In genomic region chr10:80050244-80050643, GRCm38 (mm10) we compare ENCODE assay signal across 13 mouse cellular contexts. TPM values are rescaled to one million over a fixed set of nuclear protein-coding genes. Genes with fewer than 3 reads are reported as not detected.
DNase-seq lines count a peak whose midpoint lies in the region; ATAC-seq and TF ChIP-seq lines count a peak whose summit lies in the region.
"Had no signal": no experiment of that assay in that cellular context is flagged by ENCODE, and none has a peak within 500 bp of the region (broad histone marks: within the 10 kb centered on the region; RNA-seq: fewer than 3 reads in every experiment).

No protein-coding gene starts in this region.

- intact Hi-C loops in heart, postnatal 36 days (cut with DNase I), result no loop called here

- no peaks in the 10 kb centered on the region for H3K9me3 ChIP-seq in heart, embryonic 13.5 days
- H3K9me3 ChIP-seq in lung, postnatal 0 days (ENCODE audit: low read length), result no peaks in the 10 kb centered on the region
- H3K9me3 ChIP-seq in embryonic facial prominence, embryonic 10.5 days, result no peaks in the 10 kb centered on the region
- no peaks in the 10 kb centered on the region for H3K9me3 ChIP-seq in liver, postnatal 0 days (ENCODE audit: low read length)
- H3K9me3 ChIP-seq: megakaryocyte, embryonic 14.5 days had no signal

- no peak overlapping the region for H3K4me3 ChIP-seq in heart, embryonic 13.5 days
- H3K4me3 ChIP-seq in lung, postnatal 0 days (ENCODE audit: low read depth, low read length), result no peak overlapping the region
- H3K4me3 ChIP-seq in lung, adult 2 months (replicated peaks; ENCODE audit: extremely low read depth, low read depth, low read length), result no peak overlapping the region
- H3K4me3 ChIP-seq in embryonic facial prominence, embryonic 10.5 days, result no peak overlapping the region
- no peak overlapping the region for H3K4me3 ChIP-seq in liver, postnatal 0 days (ENCODE audit: low read depth, low read length)
- H3K4me3 ChIP-seq: megakaryocyte, embryonic 14.5 days had no signal

- peaks cover 2% of the 10 kb centered on the region; the same call in 1 of the 2 replicates for H3K36me3 ChIP-seq in heart, embryonic 13.5 days
- no peaks in the 10 kb centered on the region for H3K36me3 ChIP-seq in lung, postnatal 0 days (ENCODE audit: insufficient read depth, low read length)
- peaks cover 2% of the 10 kb centered on the region for H3K36me3 ChIP-seq in embryonic facial prominence, embryonic 10.5 days (replicated peaks)
- no peaks in the 10 kb centered on the region for H3K36me3 ChIP-seq in liver, postnatal 0 days (replicated peaks; ENCODE audit: insufficient read depth, low read length)

- no peak for TF ChIP-seq POLR2A in lung, adult 2 months (IDR thresholded peaks at IDR 0.05; ENCODE audit: borderline replicate concordance, extremely low read depth, low read depth, low read length)

- no peak overlapping the region for H3K4me2 ChIP-seq in heart, embryonic 13.5 days
- no peak overlapping the region for H3K4me2 ChIP-seq in lung, postnatal 0 days (replicated peaks; ENCODE audit: low read depth, low read length)
- no peak overlapping the region for H3K4me2 ChIP-seq in liver, postnatal 0 days (ENCODE audit: low read depth, low read length)

- no peak for DNase-seq in heart, postnatal 36 days
- peak; percentile 65 for DNase-seq in lung, postnatal 0 days (ENCODE audit: low spot score)
- no peak for DNase-seq in lung, adult 2 months
- no peak for DNase-seq in embryonic facial prominence, embryonic 10.5 days (ENCODE audit: low spot score)
- DNase-seq in liver, postnatal 0 days, result no peak
- DNase-seq in layer of hippocampus, adult 18-20 months (ENCODE audit: low spot score in 2 of 2), result no peak
- no peak for DNase-seq in retina, postnatal 1 day
- DNase-seq: adrenal gland, adult 8-10 months; cerebellum, adult 9-10 months; forebrain, postnatal 0 days; thymus, adult 18-20 months had no signal

- peak overlapping the region; percentile 78 for H3K27ac ChIP-seq in heart, embryonic 13.5 days (replicated peaks)
- peak overlapping the region; percentile 90 for H3K27ac ChIP-seq in lung, postnatal 0 days (ENCODE audit: low read length)
- H3K27ac ChIP-seq in embryonic facial prominence, embryonic 10.5 days (replicated peaks), result peak overlapping the region; percentile 81
- H3K27ac ChIP-seq in liver, postnatal 0 days (ENCODE audit: low read depth), result peak overlapping the region; percentile 93

- 0 out of 2 replicates have a peak, but pooled peaks have one; percentile 21 for TF ChIP-seq EP300 in lung, postnatal 0 days (IDR thresholded peaks at IDR 0.05)
- TF ChIP-seq EP300 in liver, postnatal 0 days (IDR thresholded peaks at IDR 0.05; ENCODE audit: low read depth), result no peak

- H3K27me3 ChIP-seq in heart, embryonic 13.5 days (replicated peaks), result no peaks in the 10 kb centered on the region
- H3K27me3 ChIP-seq in lung, postnatal 0 days (replicated peaks; ENCODE audit: insufficient read depth, low read length), result no peaks in the 10 kb centered on the region
- 0 out of 2 replicates have a peak, but pooled peaks cover 10% of the 10 kb centered on the region for H3K27me3 ChIP-seq in embryonic facial prominence, embryonic 10.5 days (replicated peaks; ENCODE audit: low read depth, poor library complexity, severe bottlenecking)
- H3K27me3 ChIP-seq in liver, postnatal 0 days (ENCODE audit: insufficient read depth, low read length), result no peaks in the 10 kb centered on the region
- H3K27me3 ChIP-seq: megakaryocyte, embryonic 14.5 days had no signal

- TF ChIP-seq CTCF in lung, postnatal 0 days (IDR thresholded peaks at IDR 0.05), result no peak
- TF ChIP-seq CTCF in lung, adult 2 months (IDR thresholded peaks at IDR 0.05; ENCODE audit: insufficient read depth, low read length), result no peak
- no peak for TF ChIP-seq CTCF in liver, postnatal 0 days (IDR thresholded peaks at IDR 0.05; ENCODE audit: low read depth)

- no peak for ATAC-seq in heart, embryonic 13.5 days (ENCODE audit: extremely low read depth, insufficient number of reproducible peaks, low FRiP score, low TSS enrichment)
- ATAC-seq in lung, postnatal 0 days, result no peak
- no peak for ATAC-seq in liver, postnatal 0 days
- ATAC-seq: forebrain, postnatal 0 days had no signal

- peak overlapping the region; percentile 58; the same call in 1 of the 2 replicates for H3K9ac ChIP-seq in heart, embryonic 13.5 days
- no peak overlapping the region for H3K9ac ChIP-seq in lung, postnatal 0 days (replicated peaks; ENCODE audit: low read depth)
- H3K9ac ChIP-seq in liver, postnatal 0 days (replicated peaks), result no peak overlapping the region; the same call in 1 of the 2 replicates
- H3K9ac ChIP-seq: forebrain, postnatal 0 days had no signal

- 42% methylated on average over 6 of the region's 6 CpGs for WGBS in heart, embryonic 13.5 days
- 45% methylated on average over 6 of the region's 6 CpGs for WGBS in lung, postnatal 0 days
- 54% methylated on average over 6 of the region's 6 CpGs for WGBS in lung, adult 2 months
- 27% methylated on average over 6 of the region's 6 CpGs for WGBS in embryonic facial prominence, embryonic 10.5 days
- WGBS in liver, postnatal 0 days (ENCODE audit: insufficient replicate concordance), result 56% methylated on average over 6 of the region's 6 CpGs

- H3K4me1 ChIP-seq in heart, embryonic 13.5 days, result peaks cover 61% of the 10 kb centered on the region
- H3K4me1 ChIP-seq in lung, postnatal 0 days (ENCODE audit: insufficient read depth, low read depth, low read length), result peaks cover 29% of the 10 kb centered on the region
- peaks cover 28% of the 10 kb centered on the region for H3K4me1 ChIP-seq in lung, adult 2 months (ENCODE audit: control insufficient read depth, insufficient read depth, low read length)
- H3K4me1 ChIP-seq in embryonic facial prominence, embryonic 10.5 days, result peaks cover 87% of the 10 kb centered on the region
- peaks cover 41% of the 10 kb centered on the region for H3K4me1 ChIP-seq in liver, postnatal 0 days (ENCODE audit: insufficient read depth)

RNA-seq across cellular contexts. Expression of gene Gpx4, which starts 3.3 kb away (rescaled TPM):
- polyA plus RNA-seq in heart, embryonic 13.5 days (2015; fragmentation: Nextera tagmentation; extraction: Ambion mirVana), result 691 and 741 TPM in 2 replicates
- 100 to 1,000 TPM; 863 to 871 TPM for total RNA-seq in heart, postnatal 36 days (2021)
- 1,058 and 1,082 TPM in 2 replicates for polyA plus RNA-seq in lung, postnatal 0 days (2015; fragmentation: Nextera tagmentation; extraction: Ambion mirVana)
- 581 and 623 TPM in 2 replicates for polyA plus RNA-seq in lung, adult 2 months (2012; rRNA removed)
- polyA plus RNA-seq in embryonic facial prominence, embryonic 10.5 days (2016; fragmentation: Nextera tagmentation; extraction: Ambion mirVana), result 618 and 672 TPM in 2 replicates
- polyA plus RNA-seq in liver, postnatal 0 days (2015; fragmentation: Nextera tagmentation; extraction: Ambion mirVana), result 537 and 560 TPM in 2 replicates
- total RNA-seq in layer of hippocampus, adult 18-20 months (2021), result 100 to 1,000 TPM; 509 to 545 TPM

RNA-seq across cellular contexts. Expression of gene Polr2e, which starts 10.6 kb away (rescaled TPM):
- polyA plus RNA-seq in heart, embryonic 13.5 days (2015; fragmentation: Nextera tagmentation; extraction: Ambion mirVana), result 149 and 154 TPM in 2 replicates
- 10 to 100 TPM; 88.5 to 96.4 TPM for total RNA-seq in heart, postnatal 36 days (2021)
- 178 and 202 TPM in 2 replicates for polyA plus RNA-seq in lung, postnatal 0 days (2015; fragmentation: Nextera tagmentation; extraction: Ambion mirVana)
- 199 and 208 TPM in 2 replicates for polyA plus RNA-seq in lung, adult 2 months (2012; rRNA removed)
- polyA plus RNA-seq in embryonic facial prominence, embryonic 10.5 days (2016; fragmentation: Nextera tagmentation; extraction: Ambion mirVana), result 312 and 316 TPM in 2 replicates
- polyA plus RNA-seq in liver, postnatal 0 days (2015; fragmentation: Nextera tagmentation; extraction: Ambion mirVana), result 57.0 and 58.3 TPM in 2 replicates
- total RNA-seq in layer of hippocampus, adult 18-20 months (2021), result 10 to 100 TPM; 88.2 to 93.9 TPM

RNA-seq across cellular contexts. Expression of gene Arhgap45, which starts 33.8 kb away (rescaled TPM):
- polyA plus RNA-seq in heart, embryonic 13.5 days (2015; fragmentation: Nextera tagmentation; extraction: Ambion mirVana), result 5.5 and 6.5 TPM in 2 replicates
- 1 to 10 TPM; 4.1 to 5.9 TPM for total RNA-seq in heart, postnatal 36 days (2021)
- 20.1 and 22.2 TPM in 2 replicates for polyA plus RNA-seq in lung, postnatal 0 days (2015; fragmentation: Nextera tagmentation; extraction: Ambion mirVana)
- 102 and 103 TPM in 2 replicates for polyA plus RNA-seq in lung, adult 2 months (2012; rRNA removed)
- polyA plus RNA-seq in embryonic facial prominence, embryonic 10.5 days (2016; fragmentation: Nextera tagmentation; extraction: Ambion mirVana), result 11.2 and 11.3 TPM in 2 replicates
- 12.1 and 14.2 TPM in 2 replicates for polyA plus RNA-seq in liver, postnatal 0 days (2015; fragmentation: Nextera tagmentation; extraction: Ambion mirVana)
- 1 to 10 TPM; 4.1 to 4.2 TPM for total RNA-seq in layer of hippocampus, adult 18-20 months (2021)

RNA-seq across cellular contexts. Expression of gene Abca7, which starts 54.0 kb away (rescaled TPM):
- polyA plus RNA-seq in heart, embryonic 13.5 days (2015; fragmentation: Nextera tagmentation; extraction: Ambion mirVana), result 2.2 and 2.6 TPM in 2 replicates
- 1 to 10 TPM; 7.7 to 7.9 TPM for total RNA-seq in heart, postnatal 36 days (2021)
- 5.5 and 6.5 TPM in 2 replicates for polyA plus RNA-seq in lung, postnatal 0 days (2015; fragmentation: Nextera tagmentation; extraction: Ambion mirVana)
- 31.4 and 38.2 TPM in 2 replicates for polyA plus RNA-seq in lung, adult 2 months (2012; rRNA removed)
- 2.9 and 3.2 TPM in 2 replicates for polyA plus RNA-seq in embryonic facial prominence, embryonic 10.5 days (2016; fragmentation: Nextera tagmentation; extraction: Ambion mirVana)
- 2.5 and 3.1 TPM in 2 replicates for polyA plus RNA-seq in liver, postnatal 0 days (2015; fragmentation: Nextera tagmentation; extraction: Ambion mirVana)
- 10 to 100 TPM; 10.2 to 12.0 TPM for total RNA-seq in layer of hippocampus, adult 18-20 months (2021)

RNA-seq across cellular contexts. Expression of gene Sbno2, which starts 55.1 kb away (rescaled TPM):
- polyA plus RNA-seq in heart, embryonic 13.5 days (2015; fragmentation: Nextera tagmentation; extraction: Ambion mirVana), result 9.1 and 10.1 TPM in 2 replicates
- total RNA-seq in heart, postnatal 36 days (2021), result 10 to 100 TPM; 11.2 to 12.2 TPM
- 17.5 and 26.4 TPM in 2 replicates for polyA plus RNA-seq in lung, postnatal 0 days (2015; fragmentation: Nextera tagmentation; extraction: Ambion mirVana)
- 83.7 and 85.8 TPM in 2 replicates for polyA plus RNA-seq in lung, adult 2 months (2012; rRNA removed)
- 16.2 and 18.2 TPM in 2 replicates for polyA plus RNA-seq in embryonic facial prominence, embryonic 10.5 days (2016; fragmentation: Nextera tagmentation; extraction: Ambion mirVana)
- polyA plus RNA-seq in liver, postnatal 0 days (2015; fragmentation: Nextera tagmentation; extraction: Ambion mirVana), result 7.4 and 8.7 TPM in 2 replicates
- 10 to 100 TPM; 16.3 to 16.9 TPM for total RNA-seq in layer of hippocampus, adult 18-20 months (2021)
